Mouse (Mus musculus) cortical plate, adult 2 months (tissue): Measurements from ENCODE around the gene Rab5if.

ENCODE experiments used
- CTCF ChIP-seq: fragments of 200-500 bp; IDR thresholded peaks from 2 replicates; pipeline ENCODE4 v1.5.1; 2011; ENCODE audit warnings: mild to moderate bottlenecking, control low read depth, low read length; ENCODE audit not compliant: insufficient read depth; ENCODE audit errors: extremely low read depth
- POLR2A ChIP-seq: fragments of 200-500 bp; IDR thresholded peaks from 2 replicates; pipeline ENCODE4 v1.6.1; 2011; ENCODE audit warnings: mild to moderate bottlenecking, low read length, control low read depth; ENCODE audit not compliant: insufficient read depth; ENCODE audit errors: extremely low read depth

DNA sequence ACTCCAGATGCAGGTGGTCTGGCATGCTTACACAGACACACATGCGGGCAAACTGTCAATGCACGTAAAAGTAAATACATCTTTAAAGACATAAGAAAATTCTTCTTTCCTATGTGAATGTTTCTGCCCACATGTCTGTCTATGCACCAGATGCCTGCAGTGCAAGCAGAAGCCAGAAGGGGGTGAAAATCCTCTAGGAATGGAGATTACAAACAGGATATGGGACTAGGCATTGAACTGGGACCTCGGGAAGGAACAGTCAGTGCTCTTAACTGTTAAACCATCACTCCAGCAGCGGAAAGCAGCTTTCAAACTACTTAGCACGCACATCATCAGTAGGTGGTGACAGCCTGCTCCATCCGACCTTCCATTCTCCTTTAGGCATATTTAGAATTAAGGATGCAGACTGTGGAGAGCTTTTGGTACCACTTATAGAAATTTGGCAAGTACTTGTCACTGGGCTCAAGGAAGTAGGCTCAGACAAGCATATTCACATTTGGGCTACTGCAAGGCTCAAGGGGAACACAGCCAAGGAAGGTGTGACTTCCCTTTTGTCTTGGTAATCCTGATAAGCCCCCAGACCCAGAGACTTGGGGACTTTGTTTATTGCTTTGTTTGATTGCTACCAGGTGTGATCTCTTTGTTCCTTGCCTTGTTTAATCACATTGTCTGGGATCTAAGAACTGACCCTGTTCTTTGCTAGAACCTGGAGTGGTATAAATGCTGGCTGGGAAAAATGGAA lies 42.2 kb downstream of the Rab5if start:
- TF ChIP-seq CTCF (peak; percentile 71), POLR2A (no peak)
